Mouse (Mus musculus): ENCODE results near the gene Arcn1.

DNA sequence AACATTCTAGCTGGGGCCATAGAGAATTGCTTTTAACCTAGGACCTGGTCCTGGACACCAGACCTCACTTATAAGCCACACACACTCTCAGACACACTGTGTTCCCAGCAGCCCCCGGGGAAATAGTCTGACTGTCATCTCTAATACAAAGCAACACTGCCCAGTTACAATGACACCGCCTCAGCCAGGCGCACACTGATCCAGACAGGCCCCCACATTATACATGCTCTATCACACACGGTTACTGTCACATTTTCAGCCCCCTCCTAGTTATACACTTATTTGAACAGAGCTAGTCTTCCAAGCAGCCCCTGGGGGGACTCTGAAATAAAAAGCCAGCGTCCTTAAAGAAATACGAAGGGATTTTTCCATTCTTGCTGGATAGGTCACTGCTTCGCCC is 45.1 kb downstream of the Arcn1 start:
- TF ChIP-seq CTCF (IDR thresholded peaks at IDR 0.05; ENCODE audit: control insufficient read depth, insufficient read depth, insufficient read length) (no peak), MYOD1 (IDR thresholded peaks at IDR 0.05; ENCODE audit: control insufficient read depth, insufficient read length, low read depth) (no peak), MAX (IDR thresholded peaks at IDR 0.05) (no peak)

Measured in C2C12 (cell line).